Mouse (Mus musculus): ENCODE measurements around the gene Rusc2. TPM values are rescaled to one million over a fixed set of nuclear protein-coding genes. Genes with fewer than 3 reads are reported as not detected.

Gene Rusc2
- polyA plus RNA-seq, 1 experiment from 2014 or later = 82.7 TPM

DNA sequence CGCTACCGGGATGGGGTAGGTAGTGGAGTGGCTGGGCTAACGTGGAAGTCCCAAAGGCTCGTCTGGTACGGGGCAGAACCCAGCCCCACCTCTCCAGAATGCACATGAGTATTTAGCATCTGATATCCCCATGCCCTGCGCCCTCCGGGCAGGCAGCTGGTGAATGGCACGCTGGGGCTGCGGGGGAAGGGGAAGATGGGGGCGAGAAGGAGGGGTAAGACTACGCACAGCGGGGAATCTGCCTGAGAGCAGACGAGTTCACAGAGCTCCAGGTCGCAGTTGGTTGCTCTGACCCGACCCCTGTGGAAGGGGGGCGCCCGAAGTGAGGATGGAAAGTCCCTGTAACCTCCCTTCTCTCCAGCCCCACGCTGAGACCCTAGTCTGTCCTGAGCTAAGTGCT is 71.6 kb downstream of the Rusc2 start:
- Histone ChIP-seq H3K27me3 (replicated peaks) (peaks cover 23% of the 10 kb centered on the region), H3K36me3 (peaks cover under 1% of the 10 kb centered on the region; the same call in 1 of the 2 replicates), H3K4me2 (peak overlapping the region; percentile 47), H3K27ac (replicated peaks) (no peak overlapping the region), H3K9me3 (replicated peaks) (no peaks in the 10 kb centered on the region), H3K9ac (replicated peaks) (0 out of 2 replicates have a peak overlapping the region, but pooled peaks have one; percentile 26), H3K4me3 (replicated peaks) (0 out of 2 replicates have a peak overlapping the region, but pooled peaks have one; percentile 1), H3K4me1 (peaks cover 18% of the 10 kb centered on the region)
- under 1% methylated on average over 17 of the region's 18 CpGs for WGBS
- no peak for ATAC-seq (ENCODE audit: low FRiP score)

DNA sequence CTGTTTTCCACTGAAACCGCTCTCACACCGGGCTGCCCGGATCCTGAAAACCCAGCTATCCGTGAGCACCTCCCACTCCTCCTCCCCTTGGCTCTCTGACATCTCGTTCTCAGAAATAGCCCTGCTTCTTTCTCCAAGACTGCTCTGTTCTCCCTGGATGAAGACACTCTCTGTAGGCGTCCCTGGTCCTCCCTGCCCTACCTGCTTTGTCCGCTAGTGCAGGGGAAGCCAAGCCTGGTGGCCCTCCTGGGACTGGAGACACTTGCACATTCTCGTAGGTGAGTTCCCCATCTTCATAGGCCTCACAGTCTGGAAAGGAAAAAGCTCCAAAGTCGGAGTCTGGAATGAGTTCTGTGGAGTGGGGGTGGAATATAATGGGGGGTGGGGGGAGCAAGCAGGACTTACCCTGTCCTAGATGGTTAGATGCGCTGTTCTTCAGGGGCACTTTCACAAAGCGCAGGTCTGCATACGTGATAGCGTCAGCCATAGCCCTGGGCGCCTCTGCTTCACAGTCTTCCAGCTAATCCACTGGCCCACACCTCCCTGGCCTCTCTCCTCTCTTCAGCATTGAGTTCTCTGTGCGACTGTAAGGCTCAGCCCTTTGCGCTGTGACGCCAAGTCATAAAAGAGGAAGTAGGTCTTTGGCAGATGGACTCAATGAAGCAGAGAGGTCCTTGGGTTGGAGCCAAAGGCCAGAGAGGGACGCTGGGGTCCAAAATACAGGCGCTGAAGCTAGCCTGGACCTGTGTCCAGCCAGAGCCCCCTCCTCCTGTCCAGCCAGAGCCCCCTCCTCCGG is 72.5 kb downstream of the Rusc2 start, which contains the start of gene Cd72:
Cd72 (minus strand) TSS at position 588 of the 796 bp plus-strand sequence.
- H3K27ac ChIP-seq (replicated peaks) = no peak within 1 kb of the TSS
- H3K4me2 ChIP-seq = peak within 1 kb of the TSS; percentile 47
- ATAC-seq (ENCODE audit: low FRiP score) = no peak
- H3K9me3 ChIP-seq (replicated peaks) = no peaks in the 10 kb centered on the region
- 0 out of 2 replicates have a peak within 1 kb of the TSS, but pooled peaks have one; percentile 26 for H3K9ac ChIP-seq (replicated peaks)
- 36% methylated on average over 20 of the region's 20 CpGs for WGBS
- no peaks in the 10 kb centered on the region for H3K36me3 ChIP-seq
- H3K27me3 ChIP-seq (replicated peaks) = peaks cover 23% of the 10 kb centered on the region
- peaks cover 18% of the 10 kb centered on the region for H3K4me1 ChIP-seq
- H3K4me3 ChIP-seq (replicated peaks) = 0 out of 2 replicates have a peak within 1 kb of the TSS, but pooled peaks have one; percentile 1

DNA sequence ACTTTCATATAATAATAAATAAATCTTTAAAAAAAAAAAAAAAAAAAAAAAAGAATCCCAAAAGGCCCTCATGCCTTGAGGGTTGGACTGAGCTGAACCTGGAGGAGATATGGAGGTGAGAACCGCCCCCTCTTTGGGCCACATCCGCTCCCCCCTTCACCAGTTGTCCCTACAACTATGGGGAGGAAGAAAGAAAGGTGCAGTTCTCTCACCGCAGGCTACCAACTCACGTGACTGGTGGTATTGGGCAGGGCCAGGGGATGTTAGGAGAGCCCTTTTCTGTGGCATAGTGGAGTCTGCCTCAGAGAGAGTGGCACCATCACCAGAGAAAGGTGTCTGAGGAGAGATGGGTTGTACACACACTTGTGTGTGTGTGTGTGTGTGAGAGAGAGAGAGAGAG is 74.7 kb downstream of the Rusc2 start:
- ATAC-seq (ENCODE audit: low FRiP score) = no peak
- Histone ChIP-seq H3K27ac (replicated peaks) (no peak overlapping the region), H3K4me3 (replicated peaks) (no peak overlapping the region), H3K4me1 (peaks cover 18% of the 10 kb centered on the region), H3K9me3 (replicated peaks) (no peaks in the 10 kb centered on the region), H3K27me3 (replicated peaks) (peaks cover 23% of the 10 kb centered on the region), H3K4me2 (no peak overlapping the region), H3K36me3 (no peaks in the 10 kb centered on the region), H3K9ac (replicated peaks) (no peak overlapping the region)
- 35% methylated on average over 4 of the region's 4 CpGs for WGBS

DNA sequence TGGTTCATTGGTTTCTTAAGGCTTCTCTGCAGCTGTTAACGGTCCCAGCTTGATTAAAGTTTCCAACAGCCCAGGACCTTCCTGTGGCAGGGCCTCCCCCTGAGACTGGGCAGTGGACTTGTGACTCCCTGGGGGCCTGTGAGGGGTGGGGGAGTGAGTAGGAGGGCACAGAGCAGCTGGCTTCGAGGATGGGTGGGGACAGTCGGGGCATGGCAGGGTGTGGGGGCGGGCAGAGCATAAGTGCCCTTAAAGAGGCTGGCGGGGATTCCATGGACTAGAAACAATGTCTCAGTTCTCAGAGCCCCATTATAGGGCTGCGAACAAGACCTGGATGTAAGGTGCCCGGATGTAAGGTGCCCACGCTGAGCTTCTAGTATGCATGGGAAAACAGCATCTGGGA is 75.3 kb downstream of the Rusc2 start:
- WGBS = 25% methylated on average over 8 of the region's 8 CpGs
- H3K9me3 ChIP-seq (replicated peaks) = no peaks in the 10 kb centered on the region
- no peak overlapping the region for H3K4me3 ChIP-seq (replicated peaks)
- H3K36me3 ChIP-seq = no peaks in the 10 kb centered on the region
- no peak for ATAC-seq (ENCODE audit: low FRiP score)
- no peak overlapping the region for H3K9ac ChIP-seq (replicated peaks)
- H3K4me2 ChIP-seq = no peak overlapping the region
- peaks cover 21% of the 10 kb centered on the region for H3K27me3 ChIP-seq (replicated peaks)
- H3K4me1 ChIP-seq = peaks cover 18% of the 10 kb centered on the region
- H3K27ac ChIP-seq (replicated peaks) = no peak overlapping the region

DNA sequence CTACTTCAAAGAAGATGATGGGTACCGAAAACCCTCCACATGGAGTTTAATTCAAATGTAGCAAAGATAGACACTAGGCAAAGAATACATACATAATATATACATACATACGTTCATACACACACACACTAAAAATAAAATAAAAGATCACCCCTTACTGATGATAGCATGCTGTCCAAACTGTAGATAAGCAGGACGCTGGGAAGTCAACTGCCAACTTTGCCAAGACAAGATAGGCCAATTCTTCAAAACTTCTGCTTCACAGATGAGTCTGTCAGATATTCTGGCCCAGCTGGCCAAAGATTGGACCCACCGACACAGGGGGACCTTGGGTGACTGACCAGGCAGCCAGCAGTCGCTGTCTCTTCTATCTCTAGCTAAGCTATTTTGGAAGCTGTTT is 81.3 kb downstream of the Rusc2 start:
- Histone ChIP-seq H3K27me3 (replicated peaks) (no peaks in the 10 kb centered on the region), H3K4me3 (replicated peaks) (no peak overlapping the region), H3K27ac (replicated peaks) (no peak overlapping the region), H3K9ac (replicated peaks) (no peak overlapping the region), H3K4me1 (no peaks in the 10 kb centered on the region), H3K9me3 (replicated peaks) (no peaks in the 10 kb centered on the region), H3K4me2 (no peak overlapping the region), H3K36me3 (no peaks in the 10 kb centered on the region)
- ATAC-seq (ENCODE audit: low FRiP score) = no peak
- WGBS = 96% methylated on average over 5 of the region's 5 CpGs

DNA sequence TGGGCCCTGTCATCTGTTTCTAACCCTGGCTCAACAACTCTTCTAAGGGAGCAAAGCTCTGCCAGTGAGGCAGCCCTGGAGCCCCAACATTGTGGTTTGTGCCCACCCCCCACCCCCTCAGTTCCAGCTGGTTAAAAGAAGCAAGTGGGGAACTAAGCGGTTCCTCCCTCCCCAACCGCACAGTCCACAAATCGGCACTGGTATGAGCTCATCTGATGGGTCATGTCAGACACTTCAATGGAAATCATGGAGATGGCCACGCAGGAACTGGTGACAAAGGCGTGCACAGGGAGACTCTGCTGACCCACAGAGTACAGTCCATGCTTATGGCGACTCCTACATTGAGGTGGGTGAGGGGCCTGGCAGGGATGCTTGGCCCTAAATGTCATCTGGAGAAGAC is 84.2 kb downstream of the Rusc2 start:
- no peak overlapping the region for H3K4me3 ChIP-seq (replicated peaks)
- no peaks in the 10 kb centered on the region for H3K4me1 ChIP-seq
- ATAC-seq (ENCODE audit: low FRiP score) = no peak
- no peak overlapping the region for H3K4me2 ChIP-seq
- H3K27me3 ChIP-seq (replicated peaks) = no peaks in the 10 kb centered on the region
- no peak overlapping the region for H3K27ac ChIP-seq (replicated peaks)
- WGBS = 92% methylated on average over 6 of the region's 6 CpGs
- no peak overlapping the region for H3K9ac ChIP-seq (replicated peaks)
- H3K36me3 ChIP-seq = no peaks in the 10 kb centered on the region
- no peaks in the 10 kb centered on the region for H3K9me3 ChIP-seq (replicated peaks)

DNA sequence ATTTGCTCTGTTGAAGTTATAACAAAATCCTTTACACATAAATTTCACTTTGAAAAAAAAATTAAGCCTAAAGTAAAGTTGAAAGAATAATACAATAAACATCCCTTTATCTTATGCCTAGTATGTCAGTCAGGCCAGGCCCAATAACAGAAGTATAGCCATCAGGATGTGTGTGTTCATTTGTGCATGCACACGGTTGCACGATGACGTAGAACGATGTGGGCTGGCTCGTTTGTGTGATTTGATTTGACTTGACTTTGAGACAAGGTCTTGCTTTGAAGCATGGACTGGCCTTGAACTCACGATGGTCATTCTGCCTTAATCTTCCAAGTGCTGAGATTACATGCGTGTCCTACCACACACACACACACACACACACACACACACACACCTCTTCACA is 85.1 kb downstream of the Rusc2 start:
- Histone ChIP-seq H3K27me3 (replicated peaks) (no peaks in the 10 kb centered on the region), H3K9me3 (replicated peaks) (no peaks in the 10 kb centered on the region), H3K4me1 (no peaks in the 10 kb centered on the region), H3K4me2 (no peak overlapping the region), H3K27ac (replicated peaks) (no peak overlapping the region), H3K4me3 (replicated peaks) (no peak overlapping the region), H3K36me3 (no peaks in the 10 kb centered on the region), H3K9ac (replicated peaks) (no peak overlapping the region)
- 87% methylated on average over 7 of the region's 7 CpGs for WGBS
- no peak for ATAC-seq (ENCODE audit: low FRiP score)

DNA sequence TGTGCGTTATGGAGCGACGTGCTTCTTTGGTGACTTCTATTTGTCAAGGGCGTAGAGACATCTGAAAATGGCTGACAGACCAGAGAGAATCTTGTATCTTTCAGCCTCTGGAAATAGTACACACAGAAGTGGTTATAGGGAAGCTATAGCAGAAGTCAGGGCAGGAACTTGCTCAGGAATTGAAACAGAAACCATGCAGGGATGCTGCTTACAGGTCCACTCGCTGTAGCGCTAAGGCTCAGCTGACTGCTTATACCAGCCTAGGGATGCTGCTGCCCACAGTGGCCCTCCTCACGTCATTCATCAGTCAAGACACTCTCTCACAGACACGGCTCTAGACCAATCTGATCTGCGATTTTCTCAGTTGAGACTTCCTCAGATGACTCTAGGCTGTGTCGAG is 88.5 kb downstream of the Rusc2 start:
- Histone ChIP-seq H3K36me3 (no peaks in the 10 kb centered on the region), H3K4me2 (no peak overlapping the region), H3K4me3 (replicated peaks) (no peak overlapping the region), H3K27me3 (replicated peaks) (no peaks in the 10 kb centered on the region), H3K4me1 (no peaks in the 10 kb centered on the region), H3K27ac (replicated peaks) (no peak overlapping the region), H3K9ac (replicated peaks) (no peak overlapping the region), H3K9me3 (replicated peaks) (no peaks in the 10 kb centered on the region)
- ATAC-seq (ENCODE audit: low FRiP score) = no peak
- 95% methylated on average over 10 of the region's 10 CpGs for WGBS

DNA sequence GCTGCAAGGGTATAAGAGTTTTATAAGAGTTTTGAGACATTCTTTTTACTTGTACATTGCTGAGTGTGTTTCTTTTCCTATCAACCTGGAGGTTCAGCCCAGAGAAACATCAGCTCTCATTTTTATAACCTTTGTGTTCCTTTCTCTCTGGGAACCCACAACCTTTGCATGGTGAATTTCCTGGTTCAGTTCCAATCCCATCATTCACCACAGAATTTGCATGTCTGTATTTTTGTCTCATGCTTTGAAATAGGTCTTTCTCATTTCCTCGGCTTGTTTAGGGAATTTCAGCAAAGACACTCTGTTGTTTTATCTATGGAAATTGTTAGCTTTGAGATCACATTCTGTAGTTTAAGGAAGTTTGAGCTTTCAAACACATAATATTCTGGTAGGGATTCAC is 91.9 kb downstream of the Rusc2 start:
- Histone ChIP-seq H3K4me1 (0 out of 2 replicates have a peak, but pooled peaks cover 4% of the 10 kb centered on the region), H3K9me3 (replicated peaks) (no peaks in the 10 kb centered on the region), H3K4me3 (replicated peaks) (no peak overlapping the region), H3K27ac (replicated peaks) (no peak overlapping the region), H3K9ac (replicated peaks) (no peak overlapping the region), H3K4me2 (no peak overlapping the region), H3K36me3 (no peaks in the 10 kb centered on the region), H3K27me3 (replicated peaks) (no peaks in the 10 kb centered on the region)
- ATAC-seq (ENCODE audit: low FRiP score) = no peak
- 81% methylated on average over 1 of the region's 1 CpGs for WGBS

DNA sequence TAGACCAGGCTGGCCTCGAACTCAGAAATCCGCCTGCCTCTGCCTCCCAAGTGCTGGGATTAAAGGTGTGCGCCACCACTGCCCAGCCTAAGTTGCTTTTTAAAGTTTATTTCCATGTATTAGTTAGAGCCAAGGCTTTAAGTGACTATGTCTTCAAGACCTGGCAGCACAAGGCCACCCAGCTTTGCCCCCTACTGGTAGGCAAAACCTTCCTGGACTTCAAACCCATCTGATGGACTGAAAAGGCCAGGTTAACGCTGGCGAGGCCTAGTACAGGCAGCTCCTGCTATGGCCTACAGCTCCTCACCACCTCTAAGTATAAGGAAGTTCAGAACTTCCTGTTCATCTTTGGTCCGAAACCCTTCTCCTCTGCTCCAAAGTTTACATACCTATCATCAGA is 94.8 kb downstream of the Rusc2 start:
- WGBS = 89% methylated on average over 6 of the region's 6 CpGs
- Histone ChIP-seq H3K4me1 (0 out of 2 replicates have a peak, but pooled peaks cover 4% of the 10 kb centered on the region), H3K9ac (replicated peaks) (no peak overlapping the region), H3K4me3 (replicated peaks) (no peak overlapping the region), H3K9me3 (replicated peaks) (no peaks in the 10 kb centered on the region), H3K36me3 (no peaks in the 10 kb centered on the region), H3K27ac (replicated peaks) (no peak overlapping the region), H3K4me2 (no peak overlapping the region), H3K27me3 (replicated peaks) (no peaks in the 10 kb centered on the region)
- ATAC-seq (ENCODE audit: low FRiP score) = no peak
